Mouse (Mus musculus): ENCODE data around the gene Eln. TPM values are rescaled to one million over a fixed set of nuclear protein-coding genes. Genes with fewer than 3 reads are reported as not detected.
A peak's percentile ranks its signal among the peaks of the same experiment; 100 is the strongest.

The Eln gene
- total and polyA plus RNA-seq, 3 experiments = not detected

DNA sequence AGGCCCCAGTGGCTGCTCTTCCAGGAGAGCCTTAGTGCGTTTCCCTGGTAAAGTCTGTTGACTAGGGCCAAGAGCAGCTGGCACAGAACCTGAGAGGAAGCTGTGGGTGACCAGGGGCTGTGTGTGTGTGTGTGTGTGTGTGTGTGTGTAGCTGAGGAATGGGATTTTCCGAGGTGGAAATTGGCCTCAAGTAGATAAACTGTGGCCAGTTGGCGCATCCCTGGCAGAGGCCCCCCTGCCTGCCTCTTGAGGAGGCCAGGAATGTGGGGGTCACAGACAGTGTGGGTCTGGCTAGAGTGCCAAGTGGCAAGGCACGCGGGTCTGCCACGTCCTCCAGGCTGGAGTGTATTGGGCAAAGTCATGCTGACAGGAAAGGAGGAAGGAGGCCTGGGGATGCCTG is 37.8 kb downstream of the Eln start:
- H3K36me3 ChIP-seq (ENCODE audit: control insufficient read depth in 1 of 2, insufficient read depth in 2 of 2, low read length in 2 of 2) = no peaks in the 10 kb centered on the region
- no peak overlapping the region for H3K27ac ChIP-seq (ENCODE audit: control insufficient read depth, low read depth, low read length)
- no peak overlapping the region for H3K4me3 ChIP-seq (ENCODE audit: control insufficient read depth in 1 of 2, insufficient read depth in 1 of 2, low read depth in 2 of 2, low read length in 2 of 2)
- H3K9ac ChIP-seq (ENCODE audit: control insufficient read depth, low read depth, low read length, poor library complexity, severe bottlenecking) = no peak overlapping the region
- H3K79me2 ChIP-seq (ENCODE audit: control insufficient read depth, insufficient read depth, low read length, poor library complexity) = no peaks in the 10 kb centered on the region
- no peaks in the 10 kb centered on the region for H3K9me3 ChIP-seq (replicated peaks; ENCODE audit: insufficient read depth, low read length)
- H3K27me3 ChIP-seq (ENCODE audit: control insufficient read depth in 1 of 2, insufficient read depth in 2 of 2, low read length in 2 of 2) = peaks cover 0 to 2% of the 10 kb centered on the region in 2 experiments; a peak in 2 of 4 replicates
- H3K4me1 ChIP-seq (ENCODE audit: control insufficient read depth in 1 of 2, insufficient read depth in 2 of 2, low read length in 2 of 2) = no peaks in the 10 kb centered on the region
- DNase-seq (ENCODE audit: low read depth, low spot score) = no peak
- TF ChIP-seq KAT2A (conservative IDR thresholded peaks at IDR 0.05; ENCODE audit: low read depth, low read length) = no peak
- TF ChIP-seq MYC (IDR thresholded peaks at IDR 0.05; ENCODE audit: low read depth, low read length) = no peak
- no peak for TF ChIP-seq E2F4 (IDR thresholded peaks at IDR 0.05; ENCODE audit: borderline replicate concordance, low read depth, low read length)
- no peak for TF ChIP-seq TBP (IDR thresholded peaks at IDR 0.05; ENCODE audit: low read depth, low read length)
- TF ChIP-seq ELF1 (IDR thresholded peaks at IDR 0.05; ENCODE audit: low read depth, low read length) = no peak
- no peak for TF ChIP-seq SIN3A (IDR thresholded peaks at IDR 0.05; ENCODE audit: low read length)
- no peak for TF ChIP-seq ZMIZ1 (IDR thresholded peaks at IDR 0.05; ENCODE audit: low read depth, low read length)
- no peak for TF ChIP-seq USF1 (IDR thresholded peaks at IDR 0.05; ENCODE audit: low read depth, low read length)
- TF ChIP-seq GATA1 (IDR thresholded peaks at IDR 0.05; ENCODE audit: low read depth, low read length) = no peak
- no peak for TF ChIP-seq EP300 (IDR thresholded peaks at IDR 0.05; ENCODE audit: low read depth in 1 of 2, low read length in 2 of 2)
- no peak for TF ChIP-seq POLR2AphosphoS5 (IDR thresholded peaks at IDR 0.05; ENCODE audit: borderline replicate concordance, low read depth, low read length)
- TF ChIP-seq NRF1 (IDR thresholded peaks at IDR 0.05; ENCODE audit: insufficient read depth, low read depth, low read length, poor library complexity, severe bottlenecking) = no peak
- TF ChIP-seq UBTF (IDR thresholded peaks at IDR 0.05; ENCODE audit: borderline replicate concordance, insufficient read depth, low read depth, low read length) = no peak
- no peak for TF ChIP-seq JUND (IDR thresholded peaks at IDR 0.05; ENCODE audit: low read depth, low read length)
- no peak for TF ChIP-seq CHD1 (IDR thresholded peaks at IDR 0.05; ENCODE audit: low read depth, low read length)
- TF ChIP-seq SMC3 (IDR thresholded peaks at IDR 0.05; ENCODE audit: low read depth, low read length) = no peak
- TF ChIP-seq RAD21 (IDR thresholded peaks at IDR 0.05; ENCODE audit: low read depth, low read length) = no peak
- no peak for TF ChIP-seq MAFK (IDR thresholded peaks at IDR 0.05; ENCODE audit: borderline replicate concordance, low read depth, low read length)
- TF ChIP-seq POLR2AphosphoS2 (IDR thresholded peaks at IDR 0.05; ENCODE audit: low read length) = no peak

DNA sequence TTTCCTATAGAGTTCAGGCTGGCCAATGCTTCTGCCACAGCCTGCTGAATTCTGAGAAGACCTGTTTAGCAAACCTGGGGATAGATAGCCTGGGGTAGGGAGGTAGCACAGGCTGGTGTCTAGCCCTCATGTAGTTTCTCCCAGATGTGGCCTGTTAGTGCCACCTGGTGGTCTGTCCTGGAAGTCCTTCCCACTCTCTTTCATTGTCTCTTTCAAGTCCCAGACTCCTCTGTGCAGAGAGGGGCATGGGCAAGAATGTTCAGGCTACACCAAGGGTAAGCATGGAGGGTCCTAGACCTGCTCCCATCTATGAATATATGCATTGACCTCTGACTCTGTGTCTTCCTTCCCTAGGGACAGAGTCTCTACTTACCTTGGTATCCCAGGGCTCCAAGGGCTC is 43.0 kb downstream of the Eln start:
- no peaks in the 10 kb centered on the region for H3K36me3 ChIP-seq (ENCODE audit: control insufficient read depth in 1 of 2, insufficient read depth in 2 of 2, low read length in 2 of 2)
- H3K27ac ChIP-seq (ENCODE audit: control insufficient read depth, low read depth, low read length) = no peak overlapping the region
- no peaks in the 10 kb centered on the region for H3K4me1 ChIP-seq (ENCODE audit: control insufficient read depth in 1 of 2, insufficient read depth in 2 of 2, low read length in 2 of 2)
- no peaks in the 10 kb centered on the region for H3K9me3 ChIP-seq (replicated peaks; ENCODE audit: insufficient read depth, low read length)
- H3K79me2 ChIP-seq (ENCODE audit: control insufficient read depth, insufficient read depth, low read length, poor library complexity) = no peaks in the 10 kb centered on the region
- peak; percentile 73 for DNase-seq (ENCODE audit: low read depth, low spot score)
- no peak overlapping the region for H3K4me3 ChIP-seq (ENCODE audit: control insufficient read depth in 1 of 2, insufficient read depth in 1 of 2, low read depth in 2 of 2, low read length in 2 of 2)
- no peak overlapping the region for H3K9ac ChIP-seq (ENCODE audit: control insufficient read depth, low read depth, low read length, poor library complexity, severe bottlenecking)
- peaks cover 2% of the 10 kb centered on the region in 2 experiments; a peak in 3 of 4 replicates for H3K27me3 ChIP-seq (ENCODE audit: control insufficient read depth in 1 of 2, insufficient read depth in 2 of 2, low read length in 2 of 2)
- TF ChIP-seq USF1 (IDR thresholded peaks at IDR 0.05; ENCODE audit: low read depth, low read length) (no peak), UBTF (IDR thresholded peaks at IDR 0.05; ENCODE audit: borderline replicate concordance, insufficient read depth, low read depth, low read length) (no peak), ZKSCAN1 (IDR thresholded peaks at IDR 0.05; ENCODE audit: low read depth, low read length) (no peak), CTCF (IDR thresholded peaks at IDR 0.05 in 2 of 3, conservative IDR thresholded peaks at IDR 0.05 in 1 of 3; ENCODE audit: control insufficient read depth in 1 of 3, insufficient read depth in 1 of 3, low read depth in 2 of 3, low read length in 3 of 3, poor library complexity in 1 of 3, severe bottlenecking in 1 of 3) (peak; percentile 90 to 92 (median 91)), SIN3A (IDR thresholded peaks at IDR 0.05; ENCODE audit: low read length) (no peak), ELF1 (IDR thresholded peaks at IDR 0.05; ENCODE audit: low read depth, low read length) (no peak), E2F4 (IDR thresholded peaks at IDR 0.05; ENCODE audit: borderline replicate concordance, low read depth, low read length) (no peak), MYC (IDR thresholded peaks at IDR 0.05; ENCODE audit: low read depth, low read length) (no peak), CHD1 (IDR thresholded peaks at IDR 0.05; ENCODE audit: low read depth, low read length) (no peak), BHLHE40 (IDR thresholded peaks at IDR 0.05; ENCODE audit: borderline replicate concordance, low read depth, low read length) (no peak), MEF2A (IDR thresholded peaks at IDR 0.05; ENCODE audit: extremely low read depth, insufficient replicate concordance, low read depth, low read length, poor library complexity, severe bottlenecking) (no peak), ETS1 (IDR thresholded peaks at IDR 0.05; ENCODE audit: low read depth, low read length) (no peak), MAFK (IDR thresholded peaks at IDR 0.05; ENCODE audit: borderline replicate concordance, low read depth, low read length) (no peak), SMC3 (IDR thresholded peaks at IDR 0.05; ENCODE audit: low read depth, low read length) (peak; percentile 89), NELFE (IDR thresholded peaks at IDR 0.05; ENCODE audit: low read depth, low read length) (no peak), RCOR1 (IDR thresholded peaks at IDR 0.05; ENCODE audit: low read depth, low read length) (no peak), ZNF384 (IDR thresholded peaks at IDR 0.05; ENCODE audit: low read depth, low read length) (no peak), TBP (IDR thresholded peaks at IDR 0.05; ENCODE audit: low read depth, low read length) (no peak), MYB (IDR thresholded peaks at IDR 0.05; ENCODE audit: low read depth, low read length) (no peak), ZMIZ1 (IDR thresholded peaks at IDR 0.05; ENCODE audit: low read depth, low read length) (no peak), POLR2AphosphoS2 (IDR thresholded peaks at IDR 0.05; ENCODE audit: low read length) (no peak), KAT2A (conservative IDR thresholded peaks at IDR 0.05; ENCODE audit: low read depth, low read length) (no peak), POLR2AphosphoS5 (IDR thresholded peaks at IDR 0.05; ENCODE audit: borderline replicate concordance, low read depth, low read length) (no peak), POLR2A (IDR thresholded peaks at IDR 0.05; ENCODE audit: control insufficient read depth in 1 of 2, insufficient read depth in 1 of 2, low read depth in 1 of 2, low read length in 2 of 2, poor library complexity in 1 of 2) (no peak)

Data from MEL (cell line).